Mouse (Mus musculus) ovary, postnatal 14 days (tissue): ENCODE measurements around the gene Ms4a12.
"Not testable (repeated sequence)": the region's sequence is repeated elsewhere in the genome, so short reads cannot be mapped to it uniquely, and the experiment has no call there.

ENCODE experiments used
- DNase-seq: peaks from one replicate; pipeline ENCODE4 v3.0.0; 2022; ENCODE audit warnings: low spot score

Ms4a12 gene

DNA sequence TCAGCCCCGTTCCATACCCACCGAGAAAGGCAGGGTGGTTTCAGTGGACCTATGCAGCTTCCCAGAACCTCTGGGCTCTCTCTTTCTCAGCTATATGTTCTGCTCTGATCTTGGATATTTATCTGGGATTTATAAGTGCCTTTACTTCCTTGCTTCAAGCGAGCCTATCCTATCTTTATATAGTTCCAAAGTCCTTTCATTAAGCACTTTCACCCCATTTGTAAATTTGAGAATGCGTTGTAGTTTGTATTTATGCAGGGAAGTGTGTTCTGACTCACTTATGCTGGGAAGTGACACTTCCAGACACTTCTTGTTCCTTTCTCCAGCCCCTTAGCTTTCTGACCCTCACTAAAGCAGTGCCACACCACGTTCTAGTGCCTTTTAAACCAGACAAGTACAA, at the start of gene Ms4a12:
Gene Ms4a12, minus strand, starts transcription at position 101 of the 400 bp plus-strand sequence.
- no peak for DNase-seq

GRCm38 (mm10) chr19:11280223-11280622, 48.0 kb upstream of the Ms4a12 start:
- DNase-seq = no peak

- DNase-seq = no peak
Observed at GRCm38 (mm10) chr19:11276431-11276830, 44.2 kb upstream of the Ms4a12 start.

DNA sequence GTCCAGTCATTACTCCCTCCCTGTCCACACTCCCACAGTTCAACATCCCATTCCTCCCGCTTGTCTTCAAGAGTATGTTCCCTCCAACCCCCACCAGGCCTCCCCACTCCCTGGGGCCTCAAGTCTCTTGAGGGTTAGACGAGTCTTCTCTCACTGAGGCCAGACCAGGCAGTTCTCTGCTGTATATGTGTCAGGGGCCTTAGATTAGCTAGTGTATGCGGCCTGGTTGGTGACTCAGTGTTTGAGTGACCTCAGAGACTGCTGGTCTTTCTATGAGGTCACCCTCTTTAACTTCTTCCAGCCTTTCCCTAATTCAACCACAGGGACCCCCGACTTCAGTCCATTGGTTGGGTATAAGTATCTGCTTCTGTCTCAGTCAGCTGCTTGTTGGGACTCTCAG, 34.7 kb upstream of the Ms4a12 start:
- no peak for DNase-seq

DNA sequence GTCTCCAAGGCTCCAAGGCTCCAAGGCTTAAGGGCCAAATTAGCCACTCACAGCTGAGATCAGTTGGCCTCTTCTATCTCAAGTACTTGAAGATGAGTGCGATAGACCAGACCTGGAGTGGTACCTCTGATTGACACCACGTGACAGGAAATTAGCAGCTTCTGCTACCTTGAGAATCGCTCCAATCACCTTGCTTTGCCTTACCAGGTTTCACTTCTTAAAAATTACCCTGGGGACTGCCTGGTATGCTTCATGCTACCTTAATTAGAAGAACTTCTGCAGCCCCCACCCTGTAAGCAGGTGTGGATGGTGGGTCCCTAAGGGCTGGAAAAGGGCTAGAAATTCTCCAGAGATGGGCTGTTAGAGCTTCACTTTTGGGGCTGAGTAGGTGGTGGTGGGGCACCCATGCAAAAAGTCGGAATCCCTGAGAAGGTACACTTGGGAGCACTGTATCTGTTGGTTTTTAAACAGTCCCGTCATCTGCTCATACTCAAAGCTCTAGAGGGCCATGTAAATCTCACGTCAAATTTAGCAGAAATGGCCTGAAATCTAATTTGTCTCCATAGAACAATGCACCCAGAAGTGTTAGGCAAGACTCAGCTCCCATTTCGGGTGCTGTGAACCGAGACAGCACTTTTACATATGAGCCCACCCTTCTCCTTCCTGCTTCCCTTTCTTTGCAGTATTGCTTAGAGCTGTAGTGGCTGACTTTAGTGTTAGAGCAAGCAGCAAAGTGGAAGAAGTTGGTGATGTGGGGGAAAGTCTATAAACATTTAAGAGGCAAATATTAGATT, 34.0 kb upstream of the Ms4a12 start, which contains the start of gene Ms4a1:
Gene Ms4a1, minus strand, starts transcription at position 190 of the 794 bp plus-strand sequence.
- no peak for DNase-seq

- no peak for DNase-seq
Observed at GRCm38 (mm10) chr19:11264602-11265185, 32.4 kb upstream of the Ms4a12 start.

GRCm38 (mm10) chr19:11263549-11263948, 31.3 kb upstream of the Ms4a12 start:
- no peak for DNase-seq

DNA sequence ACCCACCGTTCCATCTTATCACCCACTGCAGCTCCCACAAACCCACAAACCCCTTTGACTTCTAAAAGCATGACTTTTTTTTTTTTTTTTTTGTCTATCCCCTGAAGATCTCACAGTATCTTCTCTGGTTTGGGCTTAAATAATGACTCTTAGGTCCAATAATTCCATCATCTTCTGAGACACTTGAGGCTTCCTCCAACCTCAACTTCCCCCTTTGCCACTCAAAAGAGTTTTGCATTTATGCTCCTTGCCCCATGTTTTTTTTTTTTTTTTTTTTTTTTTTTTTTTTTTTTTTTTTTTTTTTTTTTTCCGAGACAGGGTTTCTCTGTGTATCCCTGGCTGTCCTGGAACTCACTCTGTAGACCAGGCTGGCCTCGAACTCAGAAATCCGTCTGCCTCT, 30.7 kb upstream of the Ms4a12 start:
- not testable (repeated sequence) for DNase-seq

DNA sequence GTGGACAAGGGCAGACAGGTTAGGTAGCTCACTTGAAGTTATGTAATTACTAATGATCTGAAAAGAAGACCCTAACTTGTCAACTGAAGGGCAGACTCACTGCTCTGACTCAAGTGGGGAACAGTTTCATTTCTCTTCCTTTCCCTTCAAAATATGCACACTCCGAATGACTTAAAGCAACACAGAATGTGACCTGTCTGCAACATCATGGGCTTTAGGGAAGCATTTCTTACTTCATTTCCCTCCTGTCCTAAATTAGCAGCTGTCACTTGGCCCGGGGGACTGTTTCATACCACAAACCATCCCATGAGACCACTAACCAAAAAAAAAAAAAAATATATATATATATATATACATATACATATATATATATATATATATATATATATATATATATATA, 29.3 kb upstream of the Ms4a12 start:
- DNase-seq = no peak

DNA sequence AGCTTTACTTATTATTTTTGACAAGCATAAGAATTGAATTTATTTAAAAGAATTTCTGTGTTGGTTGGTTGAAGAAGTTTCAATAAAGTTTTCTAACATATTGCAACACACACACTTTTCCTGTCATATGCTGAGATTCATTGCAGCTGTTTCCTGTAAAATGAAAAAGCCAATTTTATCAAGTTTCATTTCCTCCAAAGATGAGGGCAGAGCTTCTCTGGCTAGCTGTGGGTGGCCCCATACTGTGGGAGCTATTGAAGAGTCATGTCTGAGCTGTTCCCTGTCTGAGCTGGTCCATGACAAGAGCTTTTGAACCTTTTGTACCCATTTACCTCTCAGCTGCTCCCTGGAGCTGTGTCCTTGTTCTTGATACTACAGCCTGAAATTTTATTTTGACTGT, 12.0 kb upstream of the Ms4a12 start:
- no peak for DNase-seq

GRCm38 (mm10) chr19:11242560-11242959, 10.3 kb upstream of the Ms4a12 start:
- DNase-seq = no peak

DNA sequence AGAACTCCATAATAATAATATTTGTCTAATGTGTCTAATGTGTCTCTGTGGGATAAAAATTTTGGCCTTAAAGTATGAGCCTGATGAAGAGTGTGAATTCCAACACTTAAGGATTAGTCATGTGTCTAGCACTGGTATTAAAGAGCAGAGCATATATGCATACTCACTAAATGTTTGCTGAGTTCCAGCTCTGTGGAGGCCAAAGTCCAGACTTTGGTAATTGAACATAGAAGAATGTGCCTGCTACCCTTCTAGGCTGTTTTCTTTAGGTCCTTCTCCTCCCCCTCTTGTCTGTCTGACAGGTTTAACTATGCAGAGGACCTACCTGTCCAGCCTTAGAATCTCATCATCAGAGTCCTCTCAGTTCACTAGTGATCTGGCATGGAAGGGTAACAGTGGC, 3.6 kb upstream of the Ms4a12 start:
- DNase-seq = no peak

GRCm38 (mm10) chr19:11234921-11235735, 2.9 kb upstream of the Ms4a12 start:
- DNase-seq = no peak

GRCm38 (mm10) chr19:11234244-11234643, 2.0 kb upstream of the Ms4a12 start:
- DNase-seq = no peak

DNA sequence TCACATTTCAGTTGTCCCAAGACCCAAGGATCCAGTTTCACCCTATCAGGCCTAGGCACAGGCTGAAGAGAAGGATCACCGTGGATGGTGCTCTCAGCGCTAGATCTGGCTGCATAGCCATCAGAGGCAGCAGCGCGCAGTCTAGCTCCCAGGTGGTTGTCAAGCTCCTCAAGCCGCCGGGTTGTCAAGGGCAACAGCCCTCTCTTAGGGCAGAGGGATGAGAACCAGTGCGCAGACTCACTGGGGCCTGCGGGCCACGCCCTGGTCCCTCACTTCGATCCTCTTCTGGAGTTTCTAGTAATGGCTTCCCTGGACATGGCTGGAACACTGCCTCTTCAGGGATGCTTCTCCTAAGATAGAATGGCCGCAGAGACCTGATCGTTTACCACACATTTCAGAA, 35.7 kb downstream of the Ms4a12 start, which contains the start of gene Ms4a13:
Gene Ms4a13, minus strand, starts transcription at position 192 of the 400 bp plus-strand sequence.
- DNase-seq = no peak

DNA sequence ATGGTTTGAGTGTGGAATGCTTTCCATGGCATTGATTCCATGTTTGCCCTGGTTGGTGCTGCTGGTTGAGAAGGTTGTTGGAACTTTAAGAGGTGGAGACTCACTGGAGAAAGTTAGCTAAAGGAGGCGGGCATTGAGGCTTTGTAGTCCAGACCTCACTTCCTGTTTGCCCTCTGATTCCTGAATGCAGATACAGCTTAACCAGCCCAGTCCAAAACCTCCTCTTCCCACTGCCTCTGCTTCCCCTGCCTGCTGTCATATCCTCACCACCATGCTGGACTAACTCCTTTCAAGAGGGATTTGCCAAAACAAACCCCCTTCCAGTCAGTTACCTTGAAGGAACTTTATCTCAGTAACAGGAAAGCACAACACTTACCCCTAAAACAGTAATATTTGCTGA, 39.7 kb downstream of the Ms4a12 start:
- DNase-seq = no peak

- peak; percentile 9 for DNase-seq
Observed at GRCm38 (mm10) chr19:11184121-11184520, 48.1 kb downstream of the Ms4a12 start.

DNA sequence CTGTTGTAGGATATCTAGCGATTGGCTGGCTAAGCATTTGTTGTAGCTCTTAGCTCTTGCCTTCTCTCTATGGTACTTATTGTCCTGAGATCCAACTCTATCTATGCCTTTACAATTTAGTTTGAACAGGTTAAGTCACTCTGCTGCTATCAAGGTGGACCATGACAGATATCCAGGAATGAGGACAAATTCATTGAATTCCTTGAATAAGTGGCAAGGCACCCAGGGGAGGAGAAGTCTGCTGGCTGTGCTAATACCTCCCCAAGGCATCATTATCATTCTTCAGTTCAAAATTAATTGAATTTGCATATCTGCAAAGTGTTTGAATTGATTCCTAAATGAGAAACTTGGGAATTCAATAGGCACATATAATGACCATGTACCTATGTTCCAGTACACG, 54.8 kb downstream of the Ms4a12 start:
- DNase-seq = no peak

DNA sequence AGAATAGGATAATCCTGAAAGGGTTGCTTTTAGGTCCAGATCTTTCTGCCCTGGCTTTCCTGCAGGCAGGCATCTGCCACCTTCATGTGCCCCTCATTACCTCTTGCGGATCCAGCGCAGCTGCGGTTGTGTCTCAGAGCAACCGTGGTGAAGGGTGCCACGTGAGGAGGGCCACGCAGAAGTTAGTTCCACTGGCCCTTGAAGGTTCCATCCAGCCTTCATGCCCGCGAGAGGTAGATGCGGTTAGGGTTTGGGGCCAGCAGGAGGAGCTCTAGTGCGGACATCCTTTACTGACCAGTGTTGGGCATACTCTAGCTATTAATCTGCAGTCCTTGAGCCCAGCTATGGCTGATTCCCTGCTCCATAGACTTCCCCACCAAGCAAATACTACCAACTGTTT, 67.1 kb downstream of the Ms4a12 start, which contains the start of gene 1700025F22Rik:
Gene 1700025F22Rik, minus strand, starts transcription at position 149 of the 400 bp plus-strand sequence.
- DNase-seq = no peak
